Mouse (Mus musculus) neural tube, embryonic 15.5 days (tissue): ENCODE results near the gene Abcc1. TPM values are rescaled to one million over a fixed set of nuclear protein-coding genes. Genes with fewer than 3 reads are reported as not detected.

Experiments used
- ATAC-seq: fragments of 200-750 bp; cut with Nextera tagmentation; 2 replicates; pipeline ENCODE4 v1.8.0; 2017; ENCODE audit warnings: mild to moderate bottlenecking, moderate TSS enrichment, moderate library complexity; ENCODE audit not compliant: low FRiP score
- H3K27ac ChIP-seq: fragments of 300-500 bp; sonication (generic); replicated peaks from 2 replicates; pipeline ENCODE4 v1.5.1; 2015; ENCODE audit warnings: mild to moderate bottlenecking, inconsistent platforms
- H3K27me3 ChIP-seq: fragments of 300-500 bp; sonication (generic); replicated peaks from 2 replicates; pipeline ENCODE4 v1.6.1; 2015; ENCODE audit warnings: inconsistent platforms
- H3K36me3 ChIP-seq: fragments of 300-500 bp; sonication (generic); 2 replicates; pipeline ENCODE4 v1.6.1; 2015; ENCODE audit warnings: inconsistent platforms
- H3K4me1 ChIP-seq: fragments of 300-500 bp; sonication (generic); 2 replicates; pipeline ENCODE4 v1.6.1; 2015; ENCODE audit warnings: inconsistent platforms
- H3K4me2 ChIP-seq: fragments of 300-500 bp; sonication (generic); 2 replicates; pipeline ENCODE4 v1.6.1; 2015; ENCODE audit warnings: inconsistent platforms, mild to moderate bottlenecking, moderate library complexity
- H3K4me3 ChIP-seq: fragments of 300-500 bp; sonication (generic); replicated peaks from 2 replicates; pipeline ENCODE4 v1.5.1; 2015; ENCODE audit warnings: mild to moderate bottlenecking, inconsistent platforms
- H3K9ac ChIP-seq: fragments of 300-500 bp; sonication (generic); replicated peaks from 2 replicates; pipeline ENCODE4 v1.6.1; 2015; ENCODE audit warnings: mild to moderate bottlenecking, inconsistent platforms
- H3K9me3 ChIP-seq: fragments of 300-500 bp; sonication (generic); replicated peaks from 2 replicates; pipeline ENCODE4 v1.6.1; 2016; ENCODE audit warnings: inconsistent platforms
- WGBS: fragments of 180-500 bp; shearing (Covaris S2); methylation state at CpG from one replicate; pipeline ENCODE4 v1.1.7; 2015; ENCODE audit warnings: mixed read lengths; 5-methylcytosine and 5-hydroxymethylcytosine counted together
- polyA plus RNA-seq: library from polyadenylated mRNA; unstranded; fragments of >200 nt; fragmentation: Nextera tagmentation; extraction: Ambion mirVana; gene quantifications from 2 replicates; pipeline ENCODE4 v1.2.1, GENCODE M21; 2015

The Abcc1 gene
- polyA plus RNA-seq, 1 experiment from 2014 or later, result 8.8 TPM

DNA sequence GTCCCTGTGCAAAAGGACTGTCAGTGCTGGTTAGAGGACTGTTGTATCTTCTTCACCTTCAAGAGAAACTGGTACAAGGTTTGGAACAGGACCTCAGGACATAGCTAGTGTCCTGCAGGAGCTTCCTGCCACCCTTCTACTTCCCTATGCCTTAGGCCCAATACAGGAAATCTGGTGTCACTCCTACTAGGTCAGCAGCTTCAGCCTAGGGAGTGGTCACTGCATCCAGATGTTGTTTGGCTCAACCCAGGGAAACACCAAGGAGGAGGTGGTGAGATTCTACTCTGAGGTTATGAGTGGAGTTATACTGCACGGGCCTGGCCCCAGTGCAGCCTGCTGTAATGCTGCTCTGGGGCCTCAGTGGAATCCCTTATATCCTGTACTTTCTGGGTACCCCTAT is 2.8 kb upstream of the Abcc1 start:
- H3K4me2 ChIP-seq, result no peak overlapping the region
- H3K27ac ChIP-seq, result no peak overlapping the region
- H3K4me3 ChIP-seq, result no peak overlapping the region
- H3K36me3 ChIP-seq, result no peaks in the 10 kb centered on the region
- H3K9ac ChIP-seq, result no peak overlapping the region
- H3K27me3 ChIP-seq, result no peaks in the 10 kb centered on the region
- H3K9me3 ChIP-seq, result no peaks in the 10 kb centered on the region
- H3K4me1 ChIP-seq, result peaks cover 22% of the 10 kb centered on the region
- 84% methylated on average over 1 of the region's 1 CpGs for WGBS
- no peak for ATAC-seq

DNA sequence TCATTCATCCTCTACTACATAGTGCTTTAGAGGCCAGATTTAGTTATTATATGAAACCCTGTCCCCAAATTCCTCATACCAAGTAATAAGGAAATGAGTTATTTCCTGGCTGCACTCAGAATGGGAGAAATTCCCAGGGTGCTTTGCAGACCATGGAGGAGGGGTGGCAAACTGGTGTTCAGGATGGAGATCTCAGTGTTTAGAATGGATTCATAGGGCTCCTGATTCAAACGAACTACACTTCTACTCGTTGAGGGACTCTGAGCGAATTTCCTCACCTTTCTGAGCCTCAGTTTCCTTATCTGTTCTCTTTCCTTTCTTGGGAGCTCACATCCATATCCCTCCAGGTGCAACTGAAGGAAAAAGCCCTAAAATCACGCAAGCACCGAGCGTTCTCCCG is 427 bp upstream of the Abcc1 start:
- Histone ChIP-seq H3K4me1 (peaks cover 23% of the 10 kb centered on the region), H3K4me2 (peak overlapping the region; percentile 93), H3K27ac (peak overlapping the region; percentile 75), H3K27me3 (no peaks in the 10 kb centered on the region), H3K9ac (peak overlapping the region; percentile 81), H3K9me3 (no peaks in the 10 kb centered on the region), H3K4me3 (peak overlapping the region; percentile 83), H3K36me3 (no peaks in the 10 kb centered on the region)
- peak; percentile 64 for ATAC-seq
- 5% methylated on average over 7 of the region's 7 CpGs for WGBS

DNA sequence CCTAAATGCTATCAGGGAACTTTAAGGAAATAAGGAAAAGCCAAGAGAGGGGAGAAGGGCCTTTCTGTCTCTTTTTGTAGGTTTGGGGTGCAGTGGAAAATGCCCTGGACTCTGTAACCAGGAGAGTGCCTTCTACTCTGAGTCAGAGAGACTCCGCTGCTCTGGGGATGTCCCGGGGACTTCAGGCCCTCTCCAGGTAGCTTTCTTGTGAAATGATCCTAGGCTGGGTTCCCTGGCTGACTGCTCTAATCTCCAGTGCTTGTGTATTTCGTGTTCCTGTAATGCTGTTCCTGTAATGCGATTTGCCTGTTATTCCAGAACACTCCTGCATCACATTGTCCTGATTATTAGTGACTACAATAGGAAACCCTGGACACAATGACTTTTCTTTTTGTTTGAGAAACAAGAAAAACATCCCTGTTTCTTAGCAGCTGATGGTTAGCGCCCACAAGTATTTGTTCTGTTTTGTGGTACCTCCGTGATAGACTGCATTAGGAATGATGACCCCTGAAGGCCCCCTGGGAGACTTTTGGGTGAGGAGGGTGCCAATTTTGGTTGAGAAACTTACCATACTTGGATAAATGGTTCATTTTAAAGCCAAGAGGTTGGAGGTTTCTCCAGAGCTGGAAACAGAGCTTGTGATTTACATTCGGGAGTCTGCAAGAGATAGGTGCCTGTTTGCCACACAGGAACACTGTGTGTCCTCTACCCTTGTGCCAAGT is 902 bp downstream of the Abcc1 start:
- H3K4me1 ChIP-seq, result peaks cover 23% of the 10 kb centered on the region
- WGBS, result 26% methylated on average over 7 of the region's 7 CpGs

GRCm38 (mm10) chr16:14363496-14363895 is 2.1 kb downstream of the Abcc1 start:
- ATAC-seq, result no peak
- WGBS, result 95% methylated on average over 3 of the region's 3 CpGs
- Histone ChIP-seq H3K9me3 (no peaks in the 10 kb centered on the region), H3K27ac (no peak overlapping the region), H3K4me3 (no peak overlapping the region), H3K9ac (no peak overlapping the region), H3K4me1 (peaks cover 23% of the 10 kb centered on the region), H3K27me3 (no peaks in the 10 kb centered on the region), H3K4me2 (no peak overlapping the region), H3K36me3 (no peaks in the 10 kb centered on the region)

More for the DNA sequence above, 902 bp downstream of the Abcc1 start:
- Histone ChIP-seq H3K4me3 (peak overlapping the region; percentile 83), H3K9me3 (no peaks in the 10 kb centered on the region), H3K27ac (peak overlapping the region; percentile 76; the same call in 1 of the 2 replicates), H3K4me2 (peak overlapping the region; percentile 93), H3K27me3 (no peaks in the 10 kb centered on the region), H3K36me3 (no peaks in the 10 kb centered on the region), H3K9ac (peak overlapping the region; percentile 81)
- no peak for ATAC-seq

- Histone ChIP-seq H3K9me3 (no peaks in the 10 kb centered on the region), H3K4me3 (no peak overlapping the region), H3K27ac (no peak overlapping the region), H3K4me1 (peaks cover 23% of the 10 kb centered on the region), H3K4me2 (no peak overlapping the region), H3K9ac (no peak overlapping the region), H3K27me3 (no peaks in the 10 kb centered on the region), H3K36me3 (no peaks in the 10 kb centered on the region)
- WGBS, result 90% methylated on average over 6 of the region's 6 CpGs
- no peak for ATAC-seq
Observed at GRCm38 (mm10) chr16:14364066-14364465, 2.7 kb downstream of the Abcc1 start.

DNA sequence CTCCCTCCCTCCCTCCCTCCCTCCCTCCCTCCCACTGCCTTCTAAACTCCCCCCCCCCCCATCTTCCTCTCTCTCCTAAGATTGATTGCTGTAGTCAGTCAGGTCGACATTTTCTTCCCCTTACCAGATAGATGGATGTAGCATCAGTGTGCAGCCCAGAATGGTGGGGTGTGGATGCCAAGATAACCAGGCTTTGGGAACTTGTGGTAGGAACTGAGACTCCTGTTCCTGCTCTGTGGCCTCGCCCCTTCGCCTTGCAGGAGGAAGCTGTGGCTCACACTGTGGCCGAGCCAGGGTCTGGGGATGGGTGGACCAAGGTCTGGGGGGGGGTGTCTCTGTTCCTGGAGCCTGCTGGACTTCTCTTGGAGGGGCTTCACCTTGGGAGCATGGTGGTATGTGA is 4.1 kb downstream of the Abcc1 start:
- Histone ChIP-seq H3K4me1 (peaks cover 23% of the 10 kb centered on the region), H3K27ac (no peak overlapping the region), H3K27me3 (no peaks in the 10 kb centered on the region), H3K9ac (no peak overlapping the region), H3K4me3 (no peak overlapping the region), H3K36me3 (no peaks in the 10 kb centered on the region), H3K4me2 (no peak overlapping the region), H3K9me3 (no peaks in the 10 kb centered on the region)
- no peak for ATAC-seq
- 72% methylated on average over 4 of the region's 4 CpGs for WGBS

DNA sequence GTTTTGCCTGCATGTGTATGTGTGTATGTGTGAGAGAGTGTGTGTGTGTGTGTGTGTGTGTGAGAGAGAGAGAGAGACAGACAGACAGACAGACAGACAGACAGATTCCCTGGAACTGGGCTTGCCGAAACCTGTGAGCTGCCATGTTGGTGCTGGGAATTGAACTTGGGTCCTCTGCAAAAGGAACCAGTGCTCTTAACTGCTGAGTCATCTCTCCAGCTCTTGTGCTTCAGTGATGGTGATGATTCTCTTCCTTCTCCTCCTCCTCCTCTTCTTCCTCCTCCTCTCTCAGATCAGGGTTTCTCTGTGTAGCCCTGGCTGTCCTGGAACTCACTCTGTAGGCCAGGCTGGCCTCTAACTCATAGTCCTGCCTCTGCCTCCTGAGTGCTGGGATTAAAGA is 4.7 kb downstream of the Abcc1 start:
- H3K27me3 ChIP-seq, result no peaks in the 10 kb centered on the region
- no peak overlapping the region for H3K4me2 ChIP-seq
- H3K4me1 ChIP-seq, result peaks cover 20% of the 10 kb centered on the region
- no peak overlapping the region for H3K9ac ChIP-seq
- no peak overlapping the region for H3K27ac ChIP-seq
- ATAC-seq, result no peak
- H3K36me3 ChIP-seq, result no peaks in the 10 kb centered on the region
- no peaks in the 10 kb centered on the region for H3K9me3 ChIP-seq
- no peak overlapping the region for H3K4me3 ChIP-seq
- 100% methylated on average over 1 of the region's 1 CpGs for WGBS

DNA sequence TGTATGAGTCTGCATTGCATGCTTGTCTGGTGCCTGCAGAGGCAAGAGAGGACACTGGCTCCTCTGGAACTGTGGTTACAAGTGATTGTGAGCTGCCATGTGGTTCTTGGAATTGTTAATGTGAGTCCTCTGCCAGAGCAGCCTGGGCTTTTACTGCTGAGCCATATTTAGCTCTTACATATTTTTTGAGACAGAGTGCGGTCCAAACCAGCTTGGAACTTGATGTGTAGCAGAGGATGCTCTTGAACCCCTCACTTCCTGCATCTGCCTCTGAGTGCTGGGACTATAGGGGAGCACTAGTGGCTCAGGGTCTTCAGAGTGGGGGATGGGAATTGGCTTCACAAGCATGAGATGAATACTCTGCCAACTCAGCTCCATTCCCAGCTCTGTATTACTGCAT is 10.0 kb downstream of the Abcc1 start:
- Histone ChIP-seq H3K36me3 (no peaks in the 10 kb centered on the region), H3K27me3 (no peaks in the 10 kb centered on the region), H3K27ac (no peak overlapping the region), H3K9me3 (no peaks in the 10 kb centered on the region), H3K4me1 (0 out of 2 replicates have a peak, but pooled peaks cover 3% of the 10 kb centered on the region), H3K9ac (no peak overlapping the region), H3K4me2 (no peak overlapping the region), H3K4me3 (no peak overlapping the region)
- peak; percentile 52; the same call in 1 of the 2 replicates for ATAC-seq
- 83% methylated on average over 1 of the region's 1 CpGs for WGBS

DNA sequence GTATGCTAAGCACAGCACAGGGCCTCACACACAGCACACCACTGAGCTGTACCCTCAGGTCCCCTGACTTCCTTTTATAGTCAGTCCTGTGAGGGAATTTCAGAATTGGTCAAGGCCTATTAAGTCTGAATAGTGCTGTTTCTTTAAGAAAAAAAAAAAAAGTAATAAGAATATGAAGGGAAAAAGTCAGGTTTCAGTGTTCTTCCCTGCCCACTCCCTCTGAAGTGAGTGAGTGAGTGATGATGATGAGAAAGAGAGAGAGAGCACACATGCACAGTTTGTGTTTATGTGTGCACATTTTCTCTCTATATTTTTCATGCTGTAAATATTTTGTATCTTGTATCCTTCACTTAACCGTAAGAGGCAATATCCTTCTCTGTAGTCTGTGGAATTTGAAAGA is 11.0 kb downstream of the Abcc1 start:
- Histone ChIP-seq H3K9me3 (no peaks in the 10 kb centered on the region), H3K4me1 (0 out of 2 replicates have a peak, but pooled peaks cover 3% of the 10 kb centered on the region), H3K27me3 (no peaks in the 10 kb centered on the region), H3K27ac (no peak overlapping the region), H3K4me2 (no peak overlapping the region), H3K36me3 (no peaks in the 10 kb centered on the region), H3K4me3 (no peak overlapping the region), H3K9ac (no peak overlapping the region)
- 64% methylated on average over 1 of the region's 1 CpGs for WGBS
- ATAC-seq, result no peak

GRCm38 (mm10) chr16:14372817-14373301 is 11.5 kb downstream of the Abcc1 start:
- no peaks in the 10 kb centered on the region for H3K36me3 ChIP-seq
- H3K4me1 ChIP-seq, result 0 out of 2 replicates have a peak, but pooled peaks cover 3% of the 10 kb centered on the region
- no peak overlapping the region for H3K4me3 ChIP-seq
- ATAC-seq, result no peak
- H3K9me3 ChIP-seq, result no peaks in the 10 kb centered on the region
- no peaks in the 10 kb centered on the region for H3K27me3 ChIP-seq
- no peak overlapping the region for H3K27ac ChIP-seq
- no peak overlapping the region for H3K9ac ChIP-seq
- no peak overlapping the region for H3K4me2 ChIP-seq
- WGBS, result 54% methylated on average over 4 of the region's 4 CpGs

- ATAC-seq, result no peak
- H3K9ac ChIP-seq, result no peak overlapping the region
Observed at GRCm38 (mm10) chr16:14375942-14376341, 14.6 kb downstream of the Abcc1 start.

DNA sequence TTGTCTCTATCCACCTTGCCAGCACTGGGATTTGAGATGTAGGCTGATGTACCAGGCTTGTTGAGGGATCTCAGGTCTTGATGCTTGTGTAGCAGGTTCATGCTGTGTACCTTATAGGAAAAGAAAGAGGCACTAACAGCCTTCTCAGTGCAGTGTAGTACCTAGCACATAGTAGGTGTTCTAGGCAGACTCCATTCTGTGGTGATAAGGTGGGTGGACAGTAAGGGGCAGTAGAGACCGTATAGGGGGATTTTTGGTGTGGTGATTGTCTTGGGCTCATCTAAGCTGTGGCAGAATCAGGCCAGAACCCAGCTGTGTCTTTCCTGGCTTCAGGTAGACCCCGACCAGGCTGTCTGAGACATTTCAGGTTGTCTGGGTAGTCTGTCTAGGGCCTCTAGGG is 15.0 kb downstream of the Abcc1 start:
- no peak for ATAC-seq
- H3K27ac ChIP-seq, result no peak overlapping the region
- no peaks in the 10 kb centered on the region for H3K9me3 ChIP-seq
- no peak overlapping the region for H3K4me3 ChIP-seq
- no peak overlapping the region for H3K9ac ChIP-seq
- H3K4me1 ChIP-seq, result 0 out of 2 replicates have a peak, but pooled peaks cover 3% of the 10 kb centered on the region
- no peaks in the 10 kb centered on the region for H3K36me3 ChIP-seq
- 75% methylated on average over 2 of the region's 2 CpGs for WGBS
- H3K27me3 ChIP-seq, result no peaks in the 10 kb centered on the region
- no peak overlapping the region for H3K4me2 ChIP-seq

More at GRCm38 (mm10) chr16:14375942-14376341, 14.6 kb downstream of the Abcc1 start:
- no peaks in the 10 kb centered on the region for H3K9me3 ChIP-seq
- no peak overlapping the region for H3K4me2 ChIP-seq
- no peaks in the 10 kb centered on the region for H3K27me3 ChIP-seq
- H3K4me3 ChIP-seq, result no peak overlapping the region
- 0 out of 2 replicates have a peak, but pooled peaks cover 3% of the 10 kb centered on the region for H3K4me1 ChIP-seq
- no peaks in the 10 kb centered on the region for H3K36me3 ChIP-seq
- no peak overlapping the region for H3K27ac ChIP-seq
- WGBS, result 95% methylated on average over 1 of the region's 1 CpGs
